In genomic region chr3:32419866-32420265, GRCm38 (mm10) we compare ENCODE assay signal across 21 mouse cellular contexts. TPM values are rescaled to one million over a fixed set of nuclear protein-coding genes. Genes with fewer than 3 reads are reported as not detected.
DNase-seq lines count a peak whose midpoint lies in the region; ATAC-seq lines count a peak whose summit lies in the region.
"Had no signal": no experiment of that assay in that cellular context is flagged by ENCODE, and none has a peak within 500 bp of the region (broad histone marks: within the 10 kb centered on the region; RNA-seq: fewer than 3 reads in every experiment).

No protein-coding gene starts in this region.

- 0 out of 2 replicates have a peak, but pooled peaks have one; percentile 35 for ATAC-seq in monocyte, adult 5-6 weeks (replicated peaks; ENCODE audit: insufficient number of reproducible peaks, low FRiP score, low TSS enrichment, poor library complexity, severe bottlenecking)
- ATAC-seq in granulocyte monocyte progenitor cell, adult 5-6 weeks (replicated peaks; ENCODE audit: poor library complexity, severe bottlenecking): no peak
- ATAC-seq: liver, embryonic 12.5 days; liver, postnatal 0 days had no signal

- peak; percentile 46 for DNase-seq in 3T3-L1 (ENCODE audit: low read depth, low spot score)
- DNase-seq in CD4-positive helper T cell, adult 2 months (ENCODE audit: low read depth, low spot score): peak; percentile 71
- DNase-seq in T-cell, adult 2 months (ENCODE audit: low spot score): peak; percentile 30
- no peak for DNase-seq in thymus, postnatal 14 days
- DNase-seq in Muller cell, postnatal 12 days (ENCODE audit: inconsistent ontology term): no peak
- DNase-seq: adrenal gland, postnatal 14 days; B cell, adult 2 months; cerebellum, adult 11 months; cerebellum, adult 9-10 months; gastrocnemius, postnatal 36 days; heart, postnatal 4 days; kidney, adult 18-20 months; kidney, postnatal 36 days; liver, postnatal 0 days; lung, postnatal 4 days; right cerebral cortex, postnatal 25 days; thymus, adult 18-20 months; thymus, postnatal 36 days had no signal

RNA-seq across cellular contexts. Expression of gene Pik3ca, which starts 22.4 kb away (rescaled TPM):
- 43.9 to 60.4 TPM (median 50.6 TPM) in 3 replicates for total RNA-seq in monocyte, adult 5-6 weeks (2017)
- total RNA-seq in granulocyte monocyte progenitor cell, adult 5-6 weeks (2014; fragmentation: Nextera tagmentation): 17.8 and 41.0 TPM in 2 replicates
- total RNA-seq in granulocyte monocyte progenitor cell, adult 5-6 weeks (2017): 21.0 and 25.3 TPM in 2 replicates

RNA-seq across cellular contexts. Expression of gene Zmat3, which starts 54.1 kb away (rescaled TPM):
- total RNA-seq in monocyte, adult 5-6 weeks (2017): 1.1 to 3.1 TPM (median 1.2 TPM) in 3 replicates
- 0.97 and 0.98 TPM in 2 replicates for total RNA-seq in granulocyte monocyte progenitor cell, adult 5-6 weeks (2014; fragmentation: Nextera tagmentation)
- under 0.01 and 0.22 TPM in 2 replicates for total RNA-seq in granulocyte monocyte progenitor cell, adult 5-6 weeks (2017)

Comparison
In these comparisons a context has a peak if more than half of its experiments do, and no peak if none do; other contexts are left out.
1. DNase-seq: peak in 3T3-L1 (single experiment), CD4-positive helper T cell, adult 2 months (single experiment) and T-cell, adult 2 months (single experiment); none in thymus, postnatal 14 days (single experiment) and Muller cell, postnatal 12 days (single experiment).